Mouse (Mus musculus): Measurements from ENCODE around the gene Fam53b. TPM values are rescaled to one million over a fixed set of nuclear protein-coding genes. Genes with fewer than 3 reads are reported as not detected.

The Fam53b gene
- polyA plus RNA-seq, 1 experiment: 52.4 TPM

DNA sequence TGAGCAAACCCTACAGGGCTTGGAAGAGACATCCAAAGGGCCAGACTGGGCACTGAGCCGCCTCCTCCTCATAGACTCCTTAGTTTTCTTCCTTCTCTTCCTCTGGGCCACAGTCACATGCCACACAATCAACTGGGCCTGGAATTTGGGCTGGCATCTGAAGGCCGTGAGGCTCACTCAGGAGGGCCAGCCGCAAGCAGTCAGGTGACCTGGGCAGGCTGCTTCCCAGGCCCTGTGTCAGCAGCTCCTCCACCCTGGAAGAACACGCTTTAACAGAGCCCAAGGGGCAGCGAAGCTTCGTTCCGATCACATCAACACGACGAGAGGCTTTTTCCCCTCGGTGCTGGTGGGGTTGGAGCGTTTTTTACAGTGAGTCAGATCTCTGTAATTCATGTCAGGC is 11.0 kb downstream of the Fam53b start:
- H3K4me3 ChIP-seq (ENCODE audit: extremely low read depth, insufficient read depth, insufficient read length): no peak overlapping the region
- no peaks in the 10 kb centered on the region for H3K27me3 ChIP-seq (ENCODE audit: control insufficient read depth, insufficient read depth, low read length)
- peak overlapping the region; percentile 44; the same call in 1 of the 2 replicates for H3K27ac ChIP-seq (ENCODE audit: insufficient read depth, low read length)
- peaks cover 51% of the 10 kb centered on the region; the same call in 1 of the 2 replicates for H3K4me1 ChIP-seq (ENCODE audit: control insufficient read depth, insufficient read depth, insufficient read length)
- no peak for TF ChIP-seq CTCF (IDR thresholded peaks at IDR 0.05; ENCODE audit: extremely low read depth, insufficient read depth, insufficient read length, insufficient replicate concordance)
- TF ChIP-seq POLR2A (IDR thresholded peaks at IDR 0.05; ENCODE audit: low read depth, low read length): no peak
- DNase-seq (ENCODE audit: low read depth in 1 of 2, low spot score in 2 of 2): no peak
- H3K36me3 ChIP-seq (ENCODE audit: control insufficient read depth, insufficient read depth, low read length): no peaks in the 10 kb centered on the region
- 90% methylated on average over 11 of the region's 11 CpGs for WGBS

DNA sequence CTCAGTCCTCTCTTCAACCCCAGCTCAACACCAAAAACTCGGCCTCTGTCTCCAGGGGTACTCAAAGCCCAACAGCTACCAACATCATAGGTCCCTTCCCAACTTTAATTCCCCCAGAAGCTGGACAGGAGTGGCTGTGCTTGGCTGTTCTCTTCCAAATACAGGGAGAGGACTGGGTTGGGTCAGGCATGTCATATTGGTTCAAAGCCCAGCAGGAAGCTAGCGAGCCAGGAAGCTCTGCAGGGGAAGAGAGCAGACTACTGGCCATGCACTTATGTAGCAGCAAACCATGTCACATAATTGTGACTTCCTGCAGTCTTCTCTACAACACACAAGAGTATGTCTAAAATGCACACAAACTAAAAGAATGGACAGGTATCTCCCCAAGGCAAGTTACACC is 11.6 kb downstream of the Fam53b start:
- peak overlapping the region; percentile 44; the same call in 1 of the 2 replicates for H3K27ac ChIP-seq (ENCODE audit: insufficient read depth, low read length)
- peaks cover 48% of the 10 kb centered on the region; the same call in 1 of the 2 replicates for H3K4me1 ChIP-seq (ENCODE audit: control insufficient read depth, insufficient read depth, insufficient read length)

DNA sequence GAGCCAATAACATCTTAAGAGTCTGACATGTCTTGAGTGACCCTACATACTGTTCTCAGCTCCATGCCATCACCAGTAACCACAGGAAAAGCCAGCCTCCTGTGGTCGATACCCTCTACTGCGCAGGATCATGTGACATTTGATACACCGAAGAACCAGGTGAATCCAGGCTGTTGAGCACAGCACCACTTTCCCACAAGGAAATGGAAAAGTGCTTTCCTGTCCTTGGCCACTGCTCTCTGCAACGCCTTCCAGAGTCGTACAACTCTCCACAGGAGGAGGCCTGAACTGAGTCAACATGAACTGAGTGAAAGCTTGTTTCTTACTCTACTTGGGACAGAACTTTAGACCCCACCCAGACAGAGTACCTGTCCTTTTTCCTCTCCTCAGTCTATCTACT is 12.2 kb downstream of the Fam53b start:
- H3K27ac ChIP-seq (ENCODE audit: insufficient read depth, low read length): peak overlapping the region; percentile 35; the same call in 1 of the 2 replicates
- H3K36me3 ChIP-seq (ENCODE audit: control insufficient read depth, insufficient read depth, low read length): no peaks in the 10 kb centered on the region
- 73% methylated on average over 5 of the region's 5 CpGs for WGBS
- DNase-seq (ENCODE audit: low read depth in 1 of 2, low spot score in 2 of 2): no peak
- no peaks in the 10 kb centered on the region for H3K27me3 ChIP-seq (ENCODE audit: control insufficient read depth, insufficient read depth, low read length)
- H3K4me3 ChIP-seq (ENCODE audit: extremely low read depth, insufficient read depth, insufficient read length): no peak overlapping the region
- peaks cover 44% of the 10 kb centered on the region; the same call in 1 of the 2 replicates for H3K4me1 ChIP-seq (ENCODE audit: control insufficient read depth, insufficient read depth, insufficient read length)
- no peak for TF ChIP-seq POLR2A (IDR thresholded peaks at IDR 0.05; ENCODE audit: low read depth, low read length)

More for the DNA sequence above, 11.6 kb downstream of the Fam53b start:
- Histone ChIP-seq H3K36me3 (ENCODE audit: control insufficient read depth, insufficient read depth, low read length) (no peaks in the 10 kb centered on the region), H3K4me3 (ENCODE audit: extremely low read depth, insufficient read depth, insufficient read length) (no peak overlapping the region), H3K27me3 (ENCODE audit: control insufficient read depth, insufficient read depth, low read length) (no peaks in the 10 kb centered on the region)
- WGBS: 68% methylated on average over 2 of the region's 2 CpGs
- DNase-seq (ENCODE audit: low read depth in 1 of 2, low spot score in 2 of 2): no peak
- TF ChIP-seq POLR2A (IDR thresholded peaks at IDR 0.05; ENCODE audit: low read depth, low read length): no peak
- no peak for TF ChIP-seq CTCF (IDR thresholded peaks at IDR 0.05; ENCODE audit: extremely low read depth, insufficient read depth, insufficient read length, insufficient replicate concordance)

DNA sequence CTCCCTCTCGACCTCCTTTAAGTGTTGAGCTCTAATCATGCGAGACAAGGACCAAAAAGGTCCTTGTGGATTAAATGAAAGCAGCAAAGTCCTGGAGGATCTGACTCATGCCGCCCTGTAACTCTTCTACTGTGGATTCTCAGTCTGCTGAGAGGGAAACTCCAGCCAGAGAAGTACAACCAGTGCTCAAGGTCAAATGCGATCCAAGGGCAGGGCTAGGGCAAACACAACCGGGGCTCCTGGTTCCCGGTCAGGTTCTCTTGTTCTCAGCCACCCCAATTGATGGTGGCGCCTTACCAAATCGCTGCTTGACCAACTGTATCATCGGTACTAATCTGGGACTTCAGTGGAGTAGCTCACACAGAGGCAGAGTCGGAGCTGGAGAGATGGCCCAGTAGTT is 12.8 kb downstream of the Fam53b start:
- peaks cover 43% of the 10 kb centered on the region; the same call in 1 of the 2 replicates for H3K4me1 ChIP-seq (ENCODE audit: control insufficient read depth, insufficient read depth, insufficient read length)
- 83% methylated on average over 10 of the region's 10 CpGs for WGBS
- H3K36me3 ChIP-seq (ENCODE audit: control insufficient read depth, insufficient read depth, low read length): no peaks in the 10 kb centered on the region
- H3K27ac ChIP-seq (ENCODE audit: insufficient read depth, low read length): no peak overlapping the region
- TF ChIP-seq CTCF (IDR thresholded peaks at IDR 0.05; ENCODE audit: extremely low read depth, insufficient read depth, insufficient read length, insufficient replicate concordance): no peak
- no peak for TF ChIP-seq POLR2A (IDR thresholded peaks at IDR 0.05; ENCODE audit: low read depth, low read length)
- no peak overlapping the region for H3K4me3 ChIP-seq (ENCODE audit: extremely low read depth, insufficient read depth, insufficient read length)
- DNase-seq (ENCODE audit: low read depth in 1 of 2, low spot score in 2 of 2): no peak
- H3K27me3 ChIP-seq (ENCODE audit: control insufficient read depth, insufficient read depth, low read length): no peaks in the 10 kb centered on the region

DNA sequence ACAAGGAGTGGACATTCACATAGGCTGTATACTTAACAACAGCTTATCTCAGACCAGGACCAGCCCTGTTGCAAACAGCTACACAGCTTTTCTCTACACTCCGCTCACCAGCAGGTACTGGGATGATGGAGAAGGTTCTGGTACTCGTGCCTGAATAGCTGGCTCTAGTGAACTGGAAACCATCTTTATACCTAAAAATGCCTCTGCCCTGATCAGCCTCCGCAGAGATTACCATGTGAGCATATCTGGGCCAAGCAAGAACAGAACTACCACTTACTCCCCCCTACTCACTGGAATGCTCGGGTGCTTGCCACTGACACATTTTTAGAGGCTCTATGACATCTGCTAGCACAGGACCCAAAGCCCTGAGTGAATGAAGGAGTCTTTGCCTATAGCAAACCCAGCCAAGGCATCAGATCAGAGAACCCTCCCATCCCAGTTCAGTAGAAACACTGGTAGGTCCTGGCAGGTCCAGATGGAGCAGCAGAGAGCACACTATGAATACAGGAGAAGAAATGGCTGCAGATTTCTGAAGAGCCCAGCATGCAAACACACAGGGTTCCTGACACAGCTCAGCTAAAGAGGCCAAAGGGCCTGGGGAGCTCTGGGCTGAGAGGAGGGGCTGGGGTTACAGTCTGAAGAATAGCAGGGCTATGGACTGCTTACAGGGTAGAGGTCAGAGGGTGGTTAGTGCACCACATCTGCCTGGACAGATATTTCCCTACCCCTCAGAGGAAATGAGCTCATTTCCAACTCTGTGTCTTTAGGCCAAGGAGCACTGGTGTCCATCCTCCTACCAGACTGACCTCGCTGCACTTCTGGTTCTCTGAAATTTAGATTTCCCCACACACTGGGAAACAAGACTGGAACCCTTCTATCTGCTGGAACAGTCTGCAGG is 14.3 kb downstream of the Fam53b start:
- no peak for DNase-seq (ENCODE audit: low read depth in 1 of 2, low spot score in 2 of 2)
- TF ChIP-seq CTCF (IDR thresholded peaks at IDR 0.05; ENCODE audit: extremely low read depth, insufficient read depth, insufficient read length, insufficient replicate concordance) (no peak), POLR2A (IDR thresholded peaks at IDR 0.05; ENCODE audit: low read depth, low read length) (no peak)
- WGBS: 89% methylated on average over 5 of the region's 5 CpGs
- H3K27me3 ChIP-seq (ENCODE audit: control insufficient read depth, insufficient read depth, low read length): no peaks in the 10 kb centered on the region
- no peak overlapping the region for H3K4me3 ChIP-seq (ENCODE audit: extremely low read depth, insufficient read depth, insufficient read length)
- H3K36me3 ChIP-seq (ENCODE audit: control insufficient read depth, insufficient read depth, low read length): no peaks in the 10 kb centered on the region
- peak overlapping the region; percentile 26; the same call in 1 of the 2 replicates for H3K27ac ChIP-seq (ENCODE audit: insufficient read depth, low read length)
- peaks cover 31% of the 10 kb centered on the region; the same call in 1 of the 2 replicates for H3K4me1 ChIP-seq (ENCODE audit: control insufficient read depth, insufficient read depth, insufficient read length)

DNA sequence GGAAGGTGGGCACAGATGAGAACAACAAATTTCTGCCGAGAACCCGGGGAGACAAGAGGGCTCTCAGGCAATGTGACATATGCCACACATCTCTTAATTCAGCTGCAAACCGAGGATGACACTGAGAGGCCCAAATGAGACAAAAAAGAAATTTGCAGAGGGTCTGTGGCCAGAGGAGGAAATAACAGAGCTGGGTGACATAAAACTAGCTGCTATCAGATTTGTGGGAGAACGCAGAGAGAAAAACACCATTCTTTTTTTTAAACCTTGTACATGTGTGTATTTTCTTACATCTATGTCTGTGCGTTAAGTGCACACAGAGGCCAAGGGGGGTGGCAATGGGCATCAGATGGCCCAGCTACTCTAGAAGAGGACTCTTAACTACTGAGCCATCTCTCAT is 18.5 kb downstream of the Fam53b start:
- H3K4me3 ChIP-seq (ENCODE audit: extremely low read depth, insufficient read depth, insufficient read length): no peak overlapping the region
- no peaks in the 10 kb centered on the region for H3K27me3 ChIP-seq (ENCODE audit: control insufficient read depth, insufficient read depth, low read length)
- H3K4me1 ChIP-seq (ENCODE audit: control insufficient read depth, insufficient read depth, insufficient read length): peaks cover 22% of the 10 kb centered on the region; the same call in 1 of the 2 replicates
- peak overlapping the region; percentile 46; the same call in 1 of the 2 replicates for H3K27ac ChIP-seq (ENCODE audit: insufficient read depth, low read length)
- 75% methylated on average over 5 of the region's 5 CpGs for WGBS
- TF ChIP-seq POLR2A (IDR thresholded peaks at IDR 0.05; ENCODE audit: low read depth, low read length) (no peak), CTCF (IDR thresholded peaks at IDR 0.05; ENCODE audit: extremely low read depth, insufficient read depth, insufficient read length, insufficient replicate concordance) (no peak)
- no peaks in the 10 kb centered on the region for H3K36me3 ChIP-seq (ENCODE audit: control insufficient read depth, insufficient read depth, low read length)
- no peak for DNase-seq (ENCODE audit: low read depth in 1 of 2, low spot score in 2 of 2)

DNA sequence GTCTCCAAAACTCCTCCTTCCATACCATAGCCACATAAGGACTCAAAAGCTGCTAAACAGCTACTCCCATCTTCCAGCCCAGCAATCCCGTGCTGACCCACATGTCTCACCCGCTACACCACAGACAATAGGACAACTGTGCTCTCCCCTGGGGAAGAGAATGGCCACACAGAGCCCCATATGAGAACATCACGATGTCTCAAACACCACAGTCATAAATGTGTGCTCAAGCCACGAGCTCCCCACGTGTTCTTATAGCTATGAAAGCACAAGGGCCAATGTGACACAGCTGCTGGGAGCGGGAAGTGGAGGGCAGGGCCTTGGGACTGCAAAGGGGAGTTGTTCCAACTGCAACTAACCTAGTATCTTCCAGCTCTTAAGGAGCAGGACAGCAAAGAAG is 20.2 kb downstream of the Fam53b start:
- no peaks in the 10 kb centered on the region for H3K36me3 ChIP-seq (ENCODE audit: control insufficient read depth, insufficient read depth, low read length)
- 61% methylated on average over 6 of the region's 6 CpGs for WGBS
- no peak for DNase-seq (ENCODE audit: low read depth in 1 of 2, low spot score in 2 of 2)
- no peaks in the 10 kb centered on the region for H3K27me3 ChIP-seq (ENCODE audit: control insufficient read depth, insufficient read depth, low read length)
- H3K4me1 ChIP-seq (ENCODE audit: control insufficient read depth, insufficient read depth, insufficient read length): peaks cover 17% of the 10 kb centered on the region; the same call in 1 of the 2 replicates
- no peak overlapping the region for H3K4me3 ChIP-seq (ENCODE audit: extremely low read depth, insufficient read depth, insufficient read length)
- TF ChIP-seq POLR2A (IDR thresholded peaks at IDR 0.05; ENCODE audit: low read depth, low read length) (no peak), CTCF (IDR thresholded peaks at IDR 0.05; ENCODE audit: extremely low read depth, insufficient read depth, insufficient read length, insufficient replicate concordance) (no peak)
- no peak overlapping the region for H3K27ac ChIP-seq (ENCODE audit: insufficient read depth, low read length)
